Mouse (Mus musculus) hindbrain, embryonic 11.5 days (tissue): ENCODE data around the gene Ccdc88c. TPM values are rescaled to one million over a fixed set of nuclear protein-coding genes. Genes with fewer than 3 reads are reported as not detected.

Experiments used
- ATAC-seq: fragments of 200-750 bp; cut with Nextera tagmentation; 2 replicates; pipeline ENCODE4 v1.8.0; 2017; ENCODE audit warnings: mild to moderate bottlenecking, moderate TSS enrichment, moderate library complexity; ENCODE audit not compliant: low FRiP score
- DNase-seq: peaks from one replicate; pipeline ENCODE4 v3.0.0-alpha.2; 2015; ENCODE audit warnings: low spot score
- H3K27ac ChIP-seq: fragments of 300-500 bp; sonication (generic); 2 replicates; pipeline ENCODE4 v1.5.1; 2014; ENCODE audit warnings: mild to moderate bottlenecking, low read depth, low read length
- H3K27me3 ChIP-seq: fragments of 300-500 bp; sonication (generic); 2 replicates; pipeline ENCODE4 v1.6.1; 2014; ENCODE audit warnings: mild to moderate bottlenecking, low read length, moderate library complexity, mixed read lengths; ENCODE audit not compliant: control insufficient read depth, insufficient read depth
- H3K36me3 ChIP-seq: fragments of 300-500 bp; sonication (generic); 2 replicates; pipeline ENCODE4 v1.6.1; 2014; ENCODE audit warnings: mild to moderate bottlenecking, low read length, moderate library complexity, mixed read lengths; ENCODE audit not compliant: control insufficient read depth, insufficient read depth
- H3K4me1 ChIP-seq: fragments of 300-500 bp; sonication (generic); replicated peaks from 2 replicates; pipeline ENCODE4 v1.6.1; 2014; ENCODE audit warnings: low read length, mixed read lengths; ENCODE audit not compliant: control insufficient read depth, insufficient read depth
- H3K4me2 ChIP-seq: fragments of 300-500 bp; sonication (generic); replicated peaks from 2 replicates; pipeline ENCODE4 v1.6.1; 2014; ENCODE audit warnings: mild to moderate bottlenecking, low read depth, low read length
- H3K4me3 ChIP-seq: fragments of 300-500 bp; sonication (generic); 2 replicates; pipeline ENCODE4 v1.5.1; 2014; ENCODE audit warnings: low read depth, low read length
- H3K9ac ChIP-seq: fragments of 300-500 bp; sonication (generic); 2 replicates; pipeline ENCODE4 v1.6.1; 2014; ENCODE audit warnings: low read depth, low read length
- H3K9me3 ChIP-seq: fragments of 300-500 bp; sonication (generic); 2 replicates; pipeline ENCODE4 v1.6.1; 2016; ENCODE audit warnings: low read length; ENCODE audit not compliant: control insufficient read depth
- WGBS: fragments of 180-500 bp; shearing (Covaris S2); extraction: QIAGEN DNeasy Blood & Tissue Kit; methylation state at CpG from one replicate; pipeline ENCODE4 v1.1.7; 2014; 5-methylcytosine and 5-hydroxymethylcytosine counted together
- polyA plus RNA-seq: library from polyadenylated mRNA; unstranded; fragments of >200 nt; fragmentation: Nextera tagmentation; extraction: Ambion mirVana; gene quantifications from 2 replicates; pipeline ENCODE4 v1.2.1, GENCODE M21; 2014

Ccdc88c gene
- polyA plus RNA-seq, 1 experiment from 2014 or later = 14.1 TPM

DNA sequence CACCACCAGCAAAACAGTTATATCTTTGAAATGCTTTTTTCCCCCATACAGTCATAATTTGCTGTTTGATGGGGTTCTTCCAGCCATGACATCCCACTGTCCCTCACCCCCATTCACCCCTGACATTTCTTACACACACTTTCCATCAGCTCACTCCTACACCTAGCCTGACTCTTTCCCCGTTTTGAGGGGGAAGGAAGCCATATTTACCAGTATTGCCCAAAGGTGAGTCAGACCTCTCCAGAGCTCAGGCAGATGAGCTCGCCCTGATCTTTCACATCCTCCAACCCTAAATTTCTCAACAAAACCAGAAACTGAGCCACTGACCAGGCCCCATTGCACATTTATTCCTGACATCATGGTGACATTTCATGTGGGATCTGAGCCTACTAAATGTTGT lies 157.0 kb downstream of the Ccdc88c start:
- DNase-seq = no peak

DNA sequence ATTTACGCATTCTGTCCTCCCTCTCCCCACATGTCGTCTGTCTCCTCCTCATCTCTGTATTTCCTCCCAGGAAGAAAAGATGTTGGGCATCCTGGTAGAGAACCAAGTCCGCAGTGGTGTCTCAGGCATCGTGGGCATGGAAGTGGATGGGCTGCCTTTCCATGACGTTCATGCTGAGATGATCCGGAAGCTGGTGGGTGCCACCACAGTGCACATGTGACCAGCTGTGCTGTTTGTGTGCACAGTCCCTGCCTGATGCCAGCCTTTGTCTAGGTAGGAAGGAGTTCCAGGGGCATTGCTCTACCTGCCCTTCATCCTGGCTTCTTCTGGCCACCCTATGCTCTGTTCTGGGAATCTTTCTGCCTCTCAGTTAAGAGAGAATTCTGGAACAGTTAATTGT lies 157.6 kb downstream of the Ccdc88c start:
- Histone ChIP-seq H3K4me2 (no peak overlapping the region), H3K4me3 (no peak overlapping the region), H3K36me3 (no peaks in the 10 kb centered on the region), H3K27ac (no peak overlapping the region), H3K9ac (no peak overlapping the region), H3K27me3 (no peaks in the 10 kb centered on the region), H3K9me3 (no peaks in the 10 kb centered on the region), H3K4me1 (no peaks in the 10 kb centered on the region)
- 88% methylated on average over 6 of the region's 6 CpGs for WGBS
- ATAC-seq = no peak
- DNase-seq = no peak

More for the DNA sequence above, 157.0 kb downstream of the Ccdc88c start:
- H3K27ac ChIP-seq = no peak overlapping the region
- H3K4me3 ChIP-seq = no peak overlapping the region
- H3K9me3 ChIP-seq = no peaks in the 10 kb centered on the region
- WGBS = 73% methylated on average over 2 of the region's 2 CpGs
- no peak for ATAC-seq
- no peaks in the 10 kb centered on the region for H3K4me1 ChIP-seq
- no peaks in the 10 kb centered on the region for H3K27me3 ChIP-seq
- H3K9ac ChIP-seq = no peak overlapping the region
- H3K4me2 ChIP-seq = no peak overlapping the region
- H3K36me3 ChIP-seq = no peaks in the 10 kb centered on the region

DNA sequence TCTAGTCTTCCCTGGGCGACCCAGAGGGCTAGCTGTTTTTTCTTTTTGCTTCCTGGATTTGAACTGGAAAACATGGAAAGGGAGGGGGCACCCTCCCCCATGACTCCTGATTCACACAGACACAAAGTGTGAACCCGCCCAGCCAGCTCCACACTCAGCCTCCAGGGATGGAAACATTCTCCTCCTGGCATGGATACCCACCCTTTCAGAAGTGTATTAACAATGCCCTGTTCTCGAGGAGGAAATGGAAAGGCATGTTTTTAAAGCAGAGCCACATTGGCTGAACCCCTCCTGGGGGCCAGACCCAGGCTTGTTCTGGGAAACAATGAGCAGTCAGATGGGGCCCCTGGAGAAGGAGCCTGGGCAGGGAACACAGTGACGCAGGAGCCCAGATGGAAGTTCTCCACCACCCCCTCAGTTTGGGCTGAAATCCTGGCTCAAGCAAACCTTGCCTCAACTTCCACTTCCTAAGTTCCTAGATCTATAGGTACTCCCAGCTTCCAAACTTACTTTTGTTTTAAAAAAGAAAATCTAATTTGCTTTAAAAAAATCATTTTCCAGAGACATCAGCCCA lies 160.7 kb downstream of the Ccdc88c start:
- H3K9ac ChIP-seq = no peak overlapping the region
- 62% methylated on average over 4 of the region's 4 CpGs for WGBS
- ATAC-seq = no peak

DNA sequence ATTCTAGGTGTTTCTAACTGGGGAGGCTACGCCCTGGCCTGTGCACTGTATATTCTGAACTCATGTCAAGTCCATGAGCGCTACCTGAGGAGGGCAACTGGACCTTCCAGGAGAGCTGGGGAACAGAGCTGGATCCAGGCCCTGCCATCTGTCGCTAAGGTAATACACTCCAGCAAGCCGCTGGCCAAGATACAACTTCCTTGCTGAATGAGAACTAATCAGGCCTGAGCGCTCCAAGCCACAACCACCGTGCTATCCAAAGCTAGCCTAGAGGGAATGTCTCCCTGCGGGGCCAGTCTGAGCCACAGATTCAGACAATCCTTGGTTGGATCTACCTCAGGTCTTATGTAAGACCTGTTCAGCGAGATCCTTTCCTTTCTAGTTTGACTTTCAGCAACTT lies 161.8 kb downstream of the Ccdc88c start:
- no peak overlapping the region for H3K4me2 ChIP-seq
- no peak for ATAC-seq
- no peaks in the 10 kb centered on the region for H3K4me1 ChIP-seq
- H3K4me3 ChIP-seq = no peak overlapping the region
- DNase-seq = no peak
- H3K9me3 ChIP-seq = no peaks in the 10 kb centered on the region
- 90% methylated on average over 8 of the region's 8 CpGs for WGBS
- no peak overlapping the region for H3K9ac ChIP-seq
- no peaks in the 10 kb centered on the region for H3K27me3 ChIP-seq
- no peak overlapping the region for H3K27ac ChIP-seq
- H3K36me3 ChIP-seq = no peaks in the 10 kb centered on the region

More for the DNA sequence above, 160.7 kb downstream of the Ccdc88c start:
- no peak for DNase-seq
- Histone ChIP-seq H3K4me3 (no peak overlapping the region), H3K4me1 (no peaks in the 10 kb centered on the region), H3K9me3 (no peaks in the 10 kb centered on the region), H3K27me3 (no peaks in the 10 kb centered on the region), H3K4me2 (no peak overlapping the region), H3K27ac (no peak overlapping the region), H3K36me3 (no peaks in the 10 kb centered on the region)

DNA sequence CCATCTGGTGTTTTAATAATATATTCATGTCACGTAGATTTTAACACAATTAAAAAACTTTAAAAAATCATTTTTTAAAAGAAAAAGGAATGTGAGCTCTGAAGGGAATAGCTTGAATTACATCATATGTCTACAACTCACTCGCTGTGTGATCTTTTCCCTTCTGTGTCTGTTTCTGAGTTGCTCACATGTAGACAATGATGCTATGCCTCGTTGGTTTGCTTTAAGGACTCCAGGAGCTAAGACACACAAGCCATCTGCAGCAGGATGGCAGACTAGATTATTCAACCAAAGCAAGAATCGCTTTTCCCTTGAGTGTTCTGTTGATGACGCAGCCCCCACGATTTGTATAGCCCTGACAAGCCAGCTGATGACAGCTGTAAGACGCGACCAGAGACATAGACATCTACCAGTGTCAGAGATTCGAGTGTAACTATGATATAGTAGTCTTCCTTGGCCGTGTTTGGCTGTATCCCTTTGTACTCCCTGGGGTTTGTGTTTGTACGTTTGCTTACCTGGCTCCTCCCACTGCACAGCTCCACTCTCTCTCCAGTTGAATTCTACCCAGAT lies 163.3 kb downstream of the Ccdc88c start:
- Histone ChIP-seq H3K27me3 (no peaks in the 10 kb centered on the region), H3K4me1 (no peaks in the 10 kb centered on the region), H3K27ac (no peak overlapping the region), H3K36me3 (no peaks in the 10 kb centered on the region), H3K9me3 (no peaks in the 10 kb centered on the region), H3K4me3 (no peak overlapping the region), H3K4me2 (no peak overlapping the region), H3K9ac (no peak overlapping the region)
- DNase-seq = no peak
- WGBS = 68% methylated on average over 11 of the region's 11 CpGs
- no peak for ATAC-seq

DNA sequence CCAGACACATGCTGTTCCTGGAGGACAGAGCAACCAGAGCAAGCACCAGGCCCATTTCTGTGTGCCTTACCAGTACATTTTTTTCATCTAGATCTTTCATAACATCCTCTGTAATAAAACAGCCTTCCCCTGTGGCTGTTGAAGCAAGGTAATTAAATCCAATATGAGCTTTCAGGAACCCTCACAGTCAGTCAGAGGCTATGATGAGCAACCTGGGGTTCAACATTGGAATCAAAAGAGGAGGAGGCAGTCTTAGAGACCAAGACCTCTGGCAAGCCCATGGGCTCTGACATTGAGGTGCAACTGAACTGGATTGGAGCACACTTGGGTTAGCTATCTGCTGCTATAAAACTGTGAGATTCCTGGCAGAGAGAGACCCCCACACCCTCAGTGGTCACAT lies 163.8 kb downstream of the Ccdc88c start:
- Histone ChIP-seq H3K4me2 (no peak overlapping the region), H3K27me3 (no peaks in the 10 kb centered on the region), H3K9ac (no peak overlapping the region), H3K9me3 (no peaks in the 10 kb centered on the region), H3K27ac (no peak overlapping the region), H3K4me1 (no peaks in the 10 kb centered on the region), H3K36me3 (no peaks in the 10 kb centered on the region), H3K4me3 (no peak overlapping the region)
- DNase-seq (no peak), ATAC-seq (no peak)

DNA sequence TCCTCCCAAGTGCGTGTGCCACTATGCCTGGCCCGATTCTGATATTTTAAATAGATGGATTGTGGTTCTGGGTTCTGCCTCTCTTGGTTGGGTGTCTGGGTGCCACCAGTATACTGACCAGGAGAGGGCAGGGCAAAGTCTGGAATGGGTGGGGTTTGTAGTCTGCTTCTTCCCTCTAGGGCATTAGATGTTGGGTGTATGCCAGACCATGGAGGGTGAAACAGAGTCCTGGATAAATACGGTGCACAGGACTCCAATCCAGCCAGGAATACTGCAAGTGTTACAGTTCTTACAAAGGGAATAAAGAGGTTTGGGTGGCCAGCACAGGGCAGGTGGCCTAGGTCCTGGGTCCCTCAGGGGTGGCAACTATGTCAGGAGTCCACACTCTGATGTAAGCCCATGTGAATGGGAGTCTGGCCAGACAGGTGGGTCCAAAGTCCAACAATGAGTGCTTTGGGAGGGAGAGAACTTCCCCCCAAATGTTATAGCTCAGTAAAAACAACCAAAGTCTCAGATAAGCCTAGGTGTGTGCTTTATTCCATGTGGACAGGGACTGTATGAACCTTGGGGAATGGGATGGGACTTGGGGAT lies 165.9 kb downstream of the Ccdc88c start:
- DNase-seq = no peak
- no peaks in the 10 kb centered on the region for H3K4me1 ChIP-seq
- ATAC-seq = no peak
- H3K36me3 ChIP-seq = no peaks in the 10 kb centered on the region
- no peaks in the 10 kb centered on the region for H3K27me3 ChIP-seq
- H3K27ac ChIP-seq = no peak overlapping the region
- 93% methylated on average over 3 of the region's 3 CpGs for WGBS
- no peak overlapping the region for H3K4me3 ChIP-seq
- H3K9ac ChIP-seq = no peak overlapping the region
- no peaks in the 10 kb centered on the region for H3K9me3 ChIP-seq
- H3K4me2 ChIP-seq = no peak overlapping the region

DNA sequence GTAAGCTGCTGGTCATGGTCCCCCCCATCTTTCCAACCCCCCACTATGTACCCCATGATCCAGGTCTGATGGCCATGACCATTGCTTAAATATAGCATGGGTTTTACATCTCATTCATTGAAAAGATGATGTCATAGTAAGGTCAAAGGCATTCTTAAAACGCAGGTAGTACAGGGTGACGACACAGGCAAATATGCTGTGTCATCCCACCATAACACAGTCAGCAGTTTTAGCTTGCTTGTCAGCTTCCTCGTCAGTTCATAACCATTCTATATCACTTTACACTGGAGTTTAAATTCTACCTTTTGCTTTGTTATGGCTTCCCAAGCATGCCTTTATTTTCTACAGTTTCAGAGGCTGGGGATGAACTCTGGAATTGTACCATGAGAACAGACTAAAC lies 166.6 kb downstream of the Ccdc88c start:
- WGBS = 88% methylated on average over 3 of the region's 3 CpGs
- Histone ChIP-seq H3K27me3 (no peaks in the 10 kb centered on the region), H3K36me3 (no peaks in the 10 kb centered on the region), H3K9me3 (no peaks in the 10 kb centered on the region), H3K4me3 (no peak overlapping the region), H3K4me1 (no peaks in the 10 kb centered on the region), H3K9ac (no peak overlapping the region), H3K4me2 (no peak overlapping the region), H3K27ac (no peak overlapping the region)
- no peak for ATAC-seq
- no peak for DNase-seq
